Mouse (Mus musculus): ENCODE data around the gene Prkca. TPM values are rescaled to one million over a fixed set of nuclear protein-coding genes. Genes with fewer than 3 reads are reported as not detected.

Prkca gene
- total and polyA plus RNA-seq, 3 experiments: 11.6 to 33.4 (median 32.2) TPM

DNA sequence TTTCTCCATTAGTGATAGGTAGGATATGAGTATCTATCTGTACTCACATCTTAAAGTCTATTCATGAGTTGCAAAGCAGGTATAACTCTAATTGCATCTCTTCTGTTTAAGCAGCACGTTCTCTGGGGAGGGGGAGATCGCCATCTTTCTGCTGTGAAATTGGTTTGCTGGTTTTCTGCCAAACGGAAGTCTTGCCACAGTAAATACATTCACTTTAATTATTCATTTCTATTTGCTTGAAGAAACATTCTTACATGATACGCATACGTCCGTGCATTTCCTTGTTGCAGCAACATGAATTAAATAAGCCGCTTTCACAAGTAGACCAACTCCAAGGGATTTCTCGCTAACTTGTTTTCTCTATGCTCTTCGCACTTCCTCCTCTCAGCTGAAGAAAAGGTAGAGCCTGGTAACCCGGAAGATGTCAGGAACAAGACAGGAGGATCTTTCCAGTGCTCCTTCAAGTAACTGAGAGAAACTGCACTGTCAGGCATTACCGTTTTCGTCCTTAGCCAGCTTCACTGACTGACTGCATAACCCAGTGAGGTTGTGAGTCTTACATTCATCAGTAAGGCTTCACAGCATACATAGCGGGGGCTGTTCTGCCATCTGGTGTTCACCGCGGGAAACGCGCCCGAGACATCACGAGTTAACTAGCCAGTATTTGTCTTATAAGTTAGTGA, 34.1 kb upstream of the Prkca start:
- H3K79me2 ChIP-seq (replicated peaks; ENCODE audit: control insufficient read depth, insufficient read depth, low read length): no peaks in the 10 kb centered on the region
- no peak overlapping the region for H3K27ac ChIP-seq
- H3K4me1 ChIP-seq (ENCODE audit: control insufficient read depth, insufficient read depth, low read length): no peaks in the 10 kb centered on the region; the same call in 1 of the 2 replicates
- peak; percentile 67 to 80 for DNase-seq
- no peaks in the 10 kb centered on the region for H3K27me3 ChIP-seq (ENCODE audit: control insufficient read depth, insufficient read depth, low read length)
- WGBS: 38% methylated on average over 19 of the region's 19 CpGs
- no peaks in the 10 kb centered on the region for H3K36me3 ChIP-seq (ENCODE audit: control insufficient read depth, insufficient read depth, low read length)
- H3K4me3 ChIP-seq: no peak overlapping the region
- no peak overlapping the region for H3K9ac ChIP-seq (ENCODE audit: low read depth, low read length)
- intact Hi-C loops (cut with DNase I): loop anchor here (1.0 to 10.0 kb wide), 4 partner anchors 250 to 513 kb away; no protein-coding TSS in a partner anchor
- TF ChIP-seq EP300 (IDR thresholded peaks at IDR 0.05; ENCODE audit: insufficient read depth, low read depth, low read length) (peak; percentile 92), CTCF (IDR thresholded peaks at IDR 0.05) (peak; percentile 94), POLR2A (IDR thresholded peaks at IDR 0.05; ENCODE audit: insufficient read depth, low read depth, low read length) (no peak)

DNA sequence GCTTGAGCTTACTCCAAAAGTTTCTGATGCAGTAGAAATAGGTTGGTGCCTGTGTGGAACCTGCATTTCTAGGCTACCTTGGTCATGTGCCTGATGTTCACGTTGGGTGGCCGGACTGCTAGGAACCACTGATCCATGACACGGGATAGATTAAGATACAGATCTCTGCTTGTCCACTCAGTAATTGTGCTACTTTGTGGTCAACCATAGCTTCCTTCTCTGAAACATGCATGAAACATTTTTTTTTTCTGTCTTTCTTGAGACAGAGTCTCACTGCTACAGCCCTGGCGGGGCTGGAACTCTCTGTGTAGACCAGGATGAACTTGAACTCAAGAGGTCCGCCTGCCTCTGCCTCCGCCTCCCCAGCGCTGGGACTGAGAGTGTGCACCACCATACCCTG, 33.1 kb upstream of the Prkca start:
- Histone ChIP-seq H3K27ac (no peak overlapping the region), H3K4me1 (ENCODE audit: control insufficient read depth, insufficient read depth, low read length) (no peaks in the 10 kb centered on the region; the same call in 1 of the 2 replicates), H3K79me2 (replicated peaks; ENCODE audit: control insufficient read depth, insufficient read depth, low read length) (no peaks in the 10 kb centered on the region), H3K27me3 (ENCODE audit: control insufficient read depth, insufficient read depth, low read length) (no peaks in the 10 kb centered on the region), H3K9ac (ENCODE audit: low read depth, low read length) (no peak overlapping the region), H3K36me3 (ENCODE audit: control insufficient read depth, insufficient read depth, low read length) (no peaks in the 10 kb centered on the region), H3K4me3 (no peak overlapping the region)
- intact Hi-C loops (cut with DNase I): loop anchor here (10.0 kb wide), 1 partner anchor 512 kb away; no protein-coding TSS in a partner anchor
- 91% methylated on average over 7 of the region's 7 CpGs for WGBS
- TF ChIP-seq POLR2A (IDR thresholded peaks at IDR 0.05; ENCODE audit: insufficient read depth, low read depth, low read length): no peak
- TF ChIP-seq EP300 (IDR thresholded peaks at IDR 0.05; ENCODE audit: insufficient read depth, low read depth, low read length): no peak
- TF ChIP-seq CTCF (IDR thresholded peaks at IDR 0.05): no peak
- DNase-seq: no peak

DNA sequence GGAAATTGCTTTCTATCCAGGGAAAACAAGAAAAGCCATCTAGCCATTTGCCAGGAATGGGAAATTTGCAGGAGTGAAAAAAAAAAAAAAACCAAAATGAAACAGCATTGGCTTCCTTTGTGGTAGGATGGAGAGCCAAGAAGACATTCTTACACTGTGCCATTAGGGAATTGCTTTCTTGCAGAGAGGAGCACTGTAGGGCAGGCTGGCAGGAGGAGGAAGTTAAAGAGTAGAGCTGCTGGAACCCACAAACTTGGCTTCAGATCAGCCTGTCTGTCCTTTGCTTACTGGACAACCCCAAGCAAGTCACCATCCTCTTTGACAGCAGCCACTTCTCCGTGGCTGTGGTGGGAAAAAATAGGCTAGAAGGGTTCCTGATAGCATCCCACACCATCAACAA, 23.3 kb upstream of the Prkca start:
- DNase-seq: no peak
- Histone ChIP-seq H3K27ac (no peak overlapping the region), H3K79me2 (replicated peaks; ENCODE audit: control insufficient read depth, insufficient read depth, low read length) (no peaks in the 10 kb centered on the region), H3K4me3 (no peak overlapping the region), H3K36me3 (ENCODE audit: control insufficient read depth, insufficient read depth, low read length) (no peaks in the 10 kb centered on the region), H3K4me1 (ENCODE audit: control insufficient read depth, insufficient read depth, low read length) (no peaks in the 10 kb centered on the region), H3K9ac (ENCODE audit: low read depth, low read length) (no peak overlapping the region), H3K27me3 (ENCODE audit: control insufficient read depth, insufficient read depth, low read length) (no peaks in the 10 kb centered on the region)
- intact Hi-C loops (cut with DNase I): no loop called here
- TF ChIP-seq EP300 (IDR thresholded peaks at IDR 0.05; ENCODE audit: insufficient read depth, low read depth, low read length) (no peak), POLR2A (IDR thresholded peaks at IDR 0.05; ENCODE audit: insufficient read depth, low read depth, low read length) (no peak), CTCF (IDR thresholded peaks at IDR 0.05) (no peak)
- WGBS: 48% methylated on average over 1 of the region's 1 CpGs

DNA sequence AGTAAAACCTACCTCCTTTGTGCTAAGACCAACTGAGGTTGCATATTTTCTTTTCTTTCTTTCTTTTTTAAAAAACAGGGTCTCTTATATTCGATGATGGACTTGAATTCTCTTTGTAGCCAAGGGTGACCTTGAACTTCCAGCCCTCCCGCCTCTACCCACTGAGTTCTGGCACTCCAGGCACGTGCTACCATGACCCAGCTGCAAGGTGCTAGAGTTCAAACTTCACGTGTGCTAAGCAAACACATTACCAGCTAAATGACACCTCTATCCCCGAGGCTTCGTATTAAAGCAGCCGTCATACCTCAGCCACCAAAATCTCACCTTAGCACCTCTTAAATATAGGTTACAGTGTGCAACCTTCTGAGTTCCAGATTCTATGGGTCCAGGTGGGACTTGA, 21.9 kb upstream of the Prkca start:
- Histone ChIP-seq H3K79me2 (replicated peaks; ENCODE audit: control insufficient read depth, insufficient read depth, low read length) (no peaks in the 10 kb centered on the region), H3K27me3 (ENCODE audit: control insufficient read depth, insufficient read depth, low read length) (no peaks in the 10 kb centered on the region), H3K27ac (no peak overlapping the region), H3K4me1 (ENCODE audit: control insufficient read depth, insufficient read depth, low read length) (no peaks in the 10 kb centered on the region), H3K9ac (ENCODE audit: low read depth, low read length) (no peak overlapping the region), H3K36me3 (ENCODE audit: control insufficient read depth, insufficient read depth, low read length) (no peaks in the 10 kb centered on the region), H3K4me3 (no peak overlapping the region)
- WGBS: 76% methylated on average over 7 of the region's 7 CpGs
- DNase-seq: no peak
- intact Hi-C loops (cut with DNase I): no loop called here
- TF ChIP-seq POLR2A (IDR thresholded peaks at IDR 0.05; ENCODE audit: insufficient read depth, low read depth, low read length) (no peak), EP300 (IDR thresholded peaks at IDR 0.05; ENCODE audit: insufficient read depth, low read depth, low read length) (no peak), CTCF (IDR thresholded peaks at IDR 0.05) (no peak)

DNA sequence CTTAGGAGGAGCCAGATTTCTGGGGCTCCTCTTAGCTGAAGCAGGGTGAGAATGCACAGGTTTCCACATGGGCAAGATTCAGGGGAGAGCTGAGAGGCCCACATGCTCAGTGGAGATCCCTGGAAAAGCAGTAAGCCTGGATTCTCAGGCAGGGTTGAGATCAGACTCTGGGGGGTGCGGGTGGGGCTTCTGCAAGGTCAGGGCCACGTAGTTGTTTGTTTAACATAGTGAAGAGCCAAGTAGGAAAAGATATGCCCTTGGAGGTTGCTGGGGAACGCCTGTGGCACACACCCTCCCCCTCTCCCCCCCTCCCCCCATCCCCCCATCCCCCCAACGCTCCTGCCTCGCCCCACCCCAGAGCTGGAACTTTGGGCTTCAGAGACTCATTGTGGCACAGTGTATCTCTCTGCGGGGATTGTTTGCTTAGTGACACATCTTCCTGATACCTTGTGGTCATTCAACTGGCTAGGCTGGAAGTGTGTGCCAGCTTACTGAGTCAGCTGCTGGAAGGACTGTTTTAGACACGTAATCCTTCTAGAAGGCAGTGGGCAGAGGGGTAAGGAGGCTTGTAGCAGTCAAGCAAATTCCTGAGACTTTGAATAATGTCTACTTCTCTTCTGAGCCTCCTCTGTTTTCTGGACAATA, 21.3 kb upstream of the Prkca start:
- no peak for TF ChIP-seq EP300 (IDR thresholded peaks at IDR 0.05; ENCODE audit: insufficient read depth, low read depth, low read length)
- TF ChIP-seq POLR2A (IDR thresholded peaks at IDR 0.05; ENCODE audit: insufficient read depth, low read depth, low read length): no peak
- no peak for TF ChIP-seq CTCF (IDR thresholded peaks at IDR 0.05)
- intact Hi-C loops (cut with DNase I): no loop called here
- Histone ChIP-seq H3K79me2 (replicated peaks; ENCODE audit: control insufficient read depth, insufficient read depth, low read length) (no peaks in the 10 kb centered on the region), H3K9ac (ENCODE audit: low read depth, low read length) (no peak overlapping the region), H3K27ac (no peak overlapping the region), H3K4me3 (no peak overlapping the region), H3K36me3 (ENCODE audit: control insufficient read depth, insufficient read depth, low read length) (no peaks in the 10 kb centered on the region), H3K4me1 (ENCODE audit: control insufficient read depth, insufficient read depth, low read length) (no peaks in the 10 kb centered on the region), H3K27me3 (ENCODE audit: control insufficient read depth, insufficient read depth, low read length) (no peaks in the 10 kb centered on the region)
- WGBS: 16% methylated on average over 7 of the region's 7 CpGs
- no peak for DNase-seq

DNA sequence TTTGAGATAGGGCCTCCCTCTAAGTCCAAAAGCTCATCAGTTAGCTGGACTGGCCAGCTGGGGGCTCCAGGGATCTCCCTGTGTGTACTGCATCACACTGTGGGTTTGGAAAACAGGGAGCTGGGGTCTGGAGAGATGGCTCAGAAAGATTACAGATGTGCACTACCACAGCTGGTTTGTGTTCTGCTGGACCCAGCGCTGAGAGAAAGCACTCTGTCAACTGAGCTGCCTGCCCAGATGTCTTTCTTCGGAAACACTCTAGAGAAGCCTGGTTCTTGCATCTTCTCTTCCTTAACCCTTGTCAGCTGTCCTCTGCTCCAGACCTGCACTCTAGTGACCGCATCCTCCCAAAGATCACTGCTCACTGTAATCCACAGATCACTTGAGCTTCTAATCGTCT, 20.3 kb upstream of the Prkca start:
- H3K4me1 ChIP-seq (ENCODE audit: control insufficient read depth, insufficient read depth, low read length): no peaks in the 10 kb centered on the region
- TF ChIP-seq CTCF (IDR thresholded peaks at IDR 0.05) (no peak), POLR2A (IDR thresholded peaks at IDR 0.05; ENCODE audit: insufficient read depth, low read depth, low read length) (no peak), EP300 (IDR thresholded peaks at IDR 0.05; ENCODE audit: insufficient read depth, low read depth, low read length) (no peak)
- WGBS: 63% methylated on average over 4 of the region's 4 CpGs
- intact Hi-C loops (cut with DNase I): no loop called here
- H3K36me3 ChIP-seq (ENCODE audit: control insufficient read depth, insufficient read depth, low read length): no peaks in the 10 kb centered on the region
- no peak for DNase-seq
- no peak overlapping the region for H3K4me3 ChIP-seq
- no peaks in the 10 kb centered on the region for H3K79me2 ChIP-seq (replicated peaks; ENCODE audit: control insufficient read depth, insufficient read depth, low read length)
- H3K27ac ChIP-seq: no peak overlapping the region
- H3K27me3 ChIP-seq (ENCODE audit: control insufficient read depth, insufficient read depth, low read length): no peaks in the 10 kb centered on the region
- no peak overlapping the region for H3K9ac ChIP-seq (ENCODE audit: low read depth, low read length)

Data from heart, adult 2 months (tissue).